Mouse (Mus musculus) lung, adult 2 months (tissue): ENCODE data around the gene Adgre1. TPM values are rescaled to one million over a fixed set of nuclear protein-coding genes. Genes with fewer than 3 reads are reported as not detected.
A peak's percentile ranks its signal among the peaks of the same experiment; 100 is the strongest.
"Not testable (repeated sequence)": the region's sequence is repeated elsewhere in the genome, so short reads cannot be mapped to it uniquely, and the experiment has no call there.

Experiments
- DNase-seq: peaks from one replicate; pipeline ENCODE4 v3.0.0; 2022
- H3K4me1 ChIP-seq: fragments of 200-500 bp; 2 replicates; pipeline ENCODE4 v1.6.1; 2011; ENCODE audit warnings: low read length; ENCODE audit not compliant: control insufficient read depth, insufficient read depth
- H3K4me3 ChIP-seq: fragments of 200-500 bp; replicated peaks from 2 replicates; pipeline ENCODE3; 2011; ENCODE audit warnings: low read depth, mild to moderate bottlenecking, control low read depth, low read length; ENCODE audit errors: extremely low read depth
- CTCF ChIP-seq: fragments of 200-500 bp; IDR thresholded peaks from 2 replicates; pipeline ENCODE4 v1.5.1; 2011; ENCODE audit warnings: mild to moderate bottlenecking, low read length, control low read depth; ENCODE audit not compliant: insufficient read depth
- POLR2A ChIP-seq: fragments of 200-500 bp; IDR thresholded peaks from 2 replicates; pipeline ENCODE4 v1.6.1; 2011; ENCODE audit warnings: low read depth, mild to moderate bottlenecking, control low read depth, low read length, borderline replicate concordance; ENCODE audit errors: extremely low read depth
- WGBS: fragments of 180-500 bp; shearing (Covaris S2); methylation state at CpG from one replicate; pipeline ENCODE4 v1.1.7; 2018; 5-methylcytosine and 5-hydroxymethylcytosine counted together
- polyA plus RNA-seq: library from polyadenylated mRNA; depleted of rRNA; stranded (reverse); fragments of >200 nt; gene quantifications from 2 replicates; pipeline ENCODE4 v1.2.3, GENCODE M21; 2012; rRNA removed

The Adgre1 gene
- polyA plus RNA-seq: 10.6 and 16.9 TPM in 2 replicates

DNA sequence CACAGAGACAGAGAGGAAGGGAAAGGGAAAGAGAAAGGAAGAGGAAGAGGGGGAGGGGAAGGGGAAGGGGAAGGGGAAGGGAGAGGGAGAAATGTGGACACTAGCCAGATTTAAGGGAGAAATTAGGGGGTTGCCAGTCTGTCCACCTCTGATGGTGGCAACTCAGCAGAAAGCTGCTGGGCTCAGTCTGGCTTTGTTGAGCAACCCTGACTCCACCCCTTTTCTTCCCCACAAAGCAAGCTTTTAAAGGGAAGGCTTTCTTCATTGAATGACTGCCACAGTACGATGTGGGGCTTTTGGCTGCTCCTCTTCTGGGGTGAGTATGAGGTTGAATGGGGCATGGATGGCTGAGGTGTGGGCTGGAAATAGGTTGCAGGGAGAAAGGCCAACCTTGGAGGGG, at the start of gene Adgre1:
Gene Adgre1 (plus strand): TSS at position 251 of the 400 bp plus-strand sequence.
- TF ChIP-seq POLR2A (no peak), CTCF (no peak)
- 31% methylated on average over 1 of the region's 1 CpGs for WGBS
- H3K4me3 ChIP-seq: peak within 1 kb of the TSS; percentile 16
- no peak for DNase-seq
- H3K4me1 ChIP-seq: no peaks in the 10 kb centered on the region

DNA sequence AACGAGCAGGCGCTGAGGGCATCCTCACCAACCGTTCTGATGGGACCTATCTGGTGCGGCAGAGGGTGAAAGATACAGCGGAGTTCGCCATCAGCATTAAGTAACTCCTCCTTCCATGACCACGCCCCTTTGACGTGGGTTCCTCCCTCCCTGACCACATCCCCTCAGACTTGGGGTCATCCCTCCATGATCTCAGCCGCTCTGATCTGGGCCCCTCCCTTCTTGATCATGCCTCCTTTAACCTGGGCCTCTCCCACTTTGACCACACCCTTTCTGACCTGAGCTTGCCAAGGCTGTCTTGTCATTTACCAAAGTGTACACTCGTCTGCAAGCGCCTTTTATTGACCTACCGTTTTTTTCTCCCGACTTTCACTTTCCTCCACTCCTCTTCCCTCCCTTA, 46.7 kb upstream of the Adgre1 start:
- TF ChIP-seq CTCF: no peak
- no peak for TF ChIP-seq POLR2A
- WGBS: 36% methylated on average over 13 of the region's 13 CpGs
- H3K4me1 ChIP-seq: no peaks in the 10 kb centered on the region
- no peak overlapping the region for H3K4me3 ChIP-seq
- no peak for DNase-seq

DNA sequence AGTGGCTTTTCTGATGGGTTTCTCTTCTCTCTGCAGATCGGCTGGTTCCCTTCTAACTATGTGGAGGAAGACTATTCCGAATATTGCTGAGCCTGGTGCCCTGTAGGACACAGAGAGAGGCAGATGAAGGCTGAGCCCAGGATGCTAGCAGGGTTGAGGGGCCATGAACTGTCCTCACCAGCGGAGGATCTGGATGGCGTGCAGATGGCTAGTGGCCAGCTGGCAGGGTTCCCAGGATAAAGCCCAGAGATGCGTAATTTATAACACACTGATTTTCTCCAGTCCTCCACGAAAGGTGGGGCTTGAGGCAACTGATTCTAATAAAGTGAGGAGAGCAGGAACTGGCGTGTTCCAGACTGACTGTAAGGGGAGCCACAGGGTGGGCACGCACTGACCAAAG, 30.9 kb upstream of the Adgre1 start:
- WGBS: 45% methylated on average over 8 of the region's 8 CpGs
- TF ChIP-seq POLR2A (no peak), CTCF (no peak)
- DNase-seq: no peak
- Histone ChIP-seq H3K4me3 (no peak overlapping the region), H3K4me1 (no peaks in the 10 kb centered on the region)

GRCm38 (mm10) chr17:57328944-57329343, 29.5 kb upstream of the Adgre1 start:
- no peak overlapping the region for H3K4me3 ChIP-seq
- no peak for DNase-seq
- H3K4me1 ChIP-seq: no peaks in the 10 kb centered on the region
- 32% methylated on average over 5 of the region's 6 CpGs for WGBS
- TF ChIP-seq CTCF: no peak

- Histone ChIP-seq H3K4me3 (no peak overlapping the region), H3K4me1 (no peaks in the 10 kb centered on the region)
- DNase-seq: no peak
- WGBS: 69% methylated on average over 8 of the region's 8 CpGs
- TF ChIP-seq POLR2A (no peak), CTCF (no peak)
These were observed 27.5 kb upstream of the Adgre1 start for GRCm38 (mm10) chr17:57330993-57331392.

DNA sequence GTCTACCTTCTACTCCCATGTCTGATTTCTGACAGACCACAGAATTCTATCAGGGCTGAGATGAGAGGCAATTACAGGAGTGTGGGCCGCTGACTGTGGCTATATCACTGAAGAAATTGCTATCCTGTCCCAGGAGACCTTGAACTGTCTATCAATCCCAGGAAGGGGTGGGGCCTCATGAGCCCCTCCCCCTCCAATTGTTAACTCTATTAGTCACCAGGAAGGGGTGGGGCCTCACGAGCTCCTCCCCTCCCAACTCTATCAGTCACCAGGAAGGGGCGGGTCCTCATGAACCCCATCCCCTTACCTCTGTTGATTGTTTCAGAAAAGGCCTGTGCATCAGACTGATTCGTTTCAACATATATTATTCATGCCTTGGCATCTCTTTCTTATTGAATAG, 26.2 kb upstream of the Adgre1 start:
- DNase-seq: no peak
- Histone ChIP-seq H3K4me1 (no peaks in the 10 kb centered on the region), H3K4me3 (no peak overlapping the region)
- WGBS: 71% methylated on average over 4 of the region's 4 CpGs
- no peak for TF ChIP-seq CTCF
- no peak for TF ChIP-seq POLR2A

- WGBS: 70% methylated on average over 9 of the region's 9 CpGs
- no peak for DNase-seq
- H3K4me1 ChIP-seq: no peaks in the 10 kb centered on the region
- TF ChIP-seq CTCF: no peak
- no peak for TF ChIP-seq POLR2A
- H3K4me3 ChIP-seq: no peak overlapping the region
These were observed 24.3 kb upstream of the Adgre1 start for GRCm38 (mm10) chr17:57334001-57334760.

- Histone ChIP-seq H3K4me1 (no peaks in the 10 kb centered on the region), H3K4me3 (no peak overlapping the region)
- peak; percentile 82 for DNase-seq
- TF ChIP-seq CTCF: peak; percentile 91
- TF ChIP-seq POLR2A: no peak
- 6% methylated on average over 16 of the region's 16 CpGs for WGBS
These were observed 23.7 kb upstream of the Adgre1 start for GRCm38 (mm10) chr17:57334761-57335150.

GRCm38 (mm10) chr17:57335194-57335593, 23.3 kb upstream of the Adgre1 start:
- not testable (repeated sequence) for H3K4me1 ChIP-seq, DNase-seq, H3K4me3 ChIP-seq
- 59% methylated on average over 9 of the region's 9 CpGs for WGBS

DNA sequence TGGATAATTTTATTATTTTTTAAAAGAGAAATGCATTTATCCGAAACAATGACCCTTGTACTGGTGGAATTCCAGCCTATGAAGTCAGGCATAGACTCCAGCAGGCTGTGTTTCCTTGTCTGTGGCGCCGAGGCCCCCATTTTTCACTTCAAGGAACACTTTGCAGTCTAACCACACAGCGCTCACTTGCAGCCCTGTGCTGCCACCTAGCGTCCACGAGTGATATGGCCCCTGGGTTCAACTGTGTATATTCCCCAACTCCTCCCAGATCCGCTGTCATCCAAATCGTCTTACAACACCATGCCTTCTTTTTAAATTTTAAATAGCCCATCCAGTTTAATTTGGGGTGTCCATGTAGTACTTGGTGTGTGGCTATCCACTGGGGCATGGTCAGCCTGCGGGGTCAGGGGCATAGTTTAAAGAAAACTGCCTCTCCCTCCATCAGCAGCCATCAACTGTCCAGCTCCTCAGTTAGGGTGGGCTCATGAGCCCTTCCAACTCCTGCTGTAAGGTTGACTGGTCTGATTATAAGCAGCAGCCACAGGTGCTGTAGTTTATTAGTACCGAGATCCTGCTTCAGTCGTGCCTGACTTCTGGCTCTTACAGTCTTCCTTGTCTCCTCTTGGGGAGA, 22.7 kb upstream of the Adgre1 start:
- TF ChIP-seq POLR2A (no peak), CTCF (peak; percentile 99)
- DNase-seq: peak; percentile 82
- 9% methylated on average over 11 of the region's 11 CpGs for WGBS
- H3K4me3 ChIP-seq: no peak overlapping the region
- H3K4me1 ChIP-seq: no peaks in the 10 kb centered on the region
